In the genomic region with DNA sequence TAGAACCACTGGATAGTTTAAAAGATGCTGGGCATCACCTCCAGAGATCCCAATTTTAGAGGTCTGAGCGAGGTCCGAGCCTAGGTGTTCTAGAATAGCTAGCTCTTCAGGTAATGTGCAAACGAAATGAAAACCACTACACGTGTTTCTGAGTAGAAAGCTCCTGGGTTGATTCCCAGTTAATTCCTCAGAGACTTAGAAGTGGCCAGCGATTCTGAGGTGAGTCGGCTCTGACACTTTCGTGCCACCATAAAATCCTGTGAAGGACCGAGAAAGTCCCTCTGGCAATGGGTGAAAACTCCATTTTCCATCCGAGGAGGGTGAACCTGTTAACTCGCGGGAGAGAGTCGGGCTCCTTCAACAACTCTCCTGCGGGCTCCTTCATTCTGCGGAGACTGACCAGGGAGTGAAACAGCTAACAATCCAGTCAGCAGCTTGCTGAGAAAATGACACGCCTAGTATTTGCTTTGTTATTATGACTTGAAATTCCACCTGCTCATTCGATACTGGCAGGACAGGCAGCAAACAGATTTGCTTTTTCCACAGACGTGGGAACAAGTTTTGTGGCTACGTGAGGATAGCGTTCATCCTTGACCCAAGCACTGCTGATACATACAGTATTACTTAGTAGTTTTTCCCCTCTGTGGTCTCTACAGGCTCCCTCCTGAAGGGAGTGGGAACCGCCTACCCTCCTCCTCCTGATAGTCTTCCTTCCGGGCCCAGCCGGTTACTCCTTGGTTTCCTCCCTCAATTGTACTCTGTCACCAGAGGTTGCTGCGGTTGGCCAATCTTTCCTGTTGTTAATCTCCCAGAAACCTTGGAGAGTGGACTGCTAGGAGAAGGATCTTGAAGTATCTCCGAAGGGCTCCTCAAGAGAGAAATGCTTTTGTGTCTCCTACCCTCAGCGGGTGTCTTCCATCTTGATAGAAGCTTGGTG, we compare ENCODE assay signal across 9 mouse cellular contexts. TPM values are rescaled to one million over a fixed set of nuclear protein-coding genes. Genes with fewer than 3 reads are reported as not detected.
DNase-seq lines count a peak whose midpoint lies in the region; ATAC-seq lines count a peak whose summit lies in the region.
"Had no signal": no experiment of that assay in that cellular context is flagged by ENCODE, and none has a peak within 500 bp of the region (broad histone marks: within the 10 kb centered on the region; RNA-seq: fewer than 3 reads in every experiment).

No protein-coding gene starts in this region.

- no peaks in the 10 kb centered on the region for H3K36me3 ChIP-seq in kidney, embryonic 14.5 days (ENCODE audit: control insufficient read depth, insufficient read depth, low read length)
- no peaks in the 10 kb centered on the region for H3K36me3 ChIP-seq in forebrain, embryonic 13.5 days (ENCODE audit: poor library complexity, severe bottlenecking)
- H3K36me3 ChIP-seq in kidney, embryonic 16.5 days (ENCODE audit: insufficient read depth, low read length) = no peaks in the 10 kb centered on the region

- peak overlapping the region; percentile 61 for H3K4me3 ChIP-seq in kidney, embryonic 14.5 days (ENCODE audit: low read length)
- peak overlapping the region; percentile 49 for H3K4me3 ChIP-seq in forebrain, embryonic 13.5 days
- H3K4me3 ChIP-seq in kidney, embryonic 16.5 days (ENCODE audit: low read length) = peak overlapping the region; percentile 60

- H3K4me2 ChIP-seq in kidney, embryonic 14.5 days (replicated peaks; ENCODE audit: low read depth, low read length) = peak overlapping the region; percentile 88
- peak overlapping the region; percentile 72 for H3K4me2 ChIP-seq in forebrain, embryonic 13.5 days
- peak overlapping the region; percentile 90 for H3K4me2 ChIP-seq in kidney, embryonic 16.5 days (replicated peaks; ENCODE audit: low read depth, low read length)

- no peak overlapping the region for H3K27ac ChIP-seq in kidney, embryonic 14.5 days (ENCODE audit: low read depth, low read length)
- H3K27ac ChIP-seq in forebrain, embryonic 13.5 days = no peak overlapping the region
- H3K27ac ChIP-seq in kidney, embryonic 16.5 days (ENCODE audit: low read length) = peak overlapping the region; percentile 3; the same call in 1 of the 2 replicates

- no peak for DNase-seq in kidney, adult 11 months
- peak; percentile 57 for DNase-seq in lung, postnatal 36 days
- DNase-seq in adrenal gland, adult 2 months = no peak
- no peak for DNase-seq in ovary, postnatal 36 days (ENCODE audit: low spot score)
- DNase-seq in left cerebral cortex, postnatal 14 days (ENCODE audit: low spot score in 2 of 2) = no peak

- H3K4me1 ChIP-seq in kidney, embryonic 14.5 days (ENCODE audit: control insufficient read depth, insufficient read depth, low read length) = peaks cover 12% of the 10 kb centered on the region
- peaks cover 10% of the 10 kb centered on the region; the same call in 1 of the 2 replicates for H3K4me1 ChIP-seq in forebrain, embryonic 13.5 days
- peaks cover 13% of the 10 kb centered on the region for H3K4me1 ChIP-seq in kidney, embryonic 16.5 days (ENCODE audit: insufficient read depth, low read length)

- intact Hi-C loops in left cerebral cortex, postnatal 14 days (cut with DNase I) = no loop called here

- ATAC-seq in kidney, embryonic 14.5 days (ENCODE audit: low FRiP score, low TSS enrichment) = no peak
- ATAC-seq in forebrain, embryonic 13.5 days = no peak
- peak; percentile 68 for ATAC-seq in kidney, embryonic 16.5 days (ENCODE audit: low FRiP score, low TSS enrichment)

- 13% methylated on average over 25 of the region's 25 CpGs for WGBS in kidney, embryonic 14.5 days
- WGBS in forebrain, embryonic 13.5 days = 20% methylated on average over 25 of the region's 25 CpGs
- 13% methylated on average over 25 of the region's 25 CpGs for WGBS in kidney, embryonic 16.5 days

- peak overlapping the region; percentile 61; the same call in 1 of the 2 replicates for H3K9ac ChIP-seq in kidney, embryonic 14.5 days (ENCODE audit: low read depth, low read length)
- H3K9ac ChIP-seq in forebrain, embryonic 13.5 days = peak overlapping the region; percentile 70
- H3K9ac ChIP-seq in kidney, embryonic 16.5 days (replicated peaks; ENCODE audit: low read length) = peak overlapping the region; percentile 74

- peaks cover 3% of the 10 kb centered on the region; the same call in 1 of the 2 replicates for H3K9me3 ChIP-seq in kidney, embryonic 14.5 days (ENCODE audit: control insufficient read depth, low read length)
- no peaks in the 10 kb centered on the region for H3K9me3 ChIP-seq in forebrain, embryonic 13.5 days (replicated peaks)
- H3K9me3 ChIP-seq in kidney, embryonic 16.5 days (ENCODE audit: low read length) = no peaks in the 10 kb centered on the region

- H3K27me3 ChIP-seq in kidney, embryonic 14.5 days (ENCODE audit: control insufficient read depth, insufficient read depth, low read length) = peaks cover 5% of the 10 kb centered on the region; the same call in 1 of the 2 replicates
- peaks cover 13% of the 10 kb centered on the region for H3K27me3 ChIP-seq in forebrain, embryonic 13.5 days
- H3K27me3 ChIP-seq in kidney, embryonic 16.5 days (ENCODE audit: insufficient read depth, low read length) = peaks cover 6% of the 10 kb centered on the region; the same call in 1 of the 2 replicates
- H3K27me3 ChIP-seq: Patski had no signal

RNA-seq across cellular contexts. Expression of a gene that starts 7.5 kb away (rescaled TPM):
- polyA plus RNA-seq in kidney, embryonic 14.5 days (2014; fragmentation: Nextera tagmentation; extraction: Ambion mirVana) = 2.7 and 3.5 TPM in 2 replicates
- polyA plus RNA-seq in forebrain, embryonic 13.5 days (2015; fragmentation: Nextera tagmentation; extraction: Ambion mirVana) = 1.7 and 2.2 TPM in 2 replicates
- 2.5 and 2.6 TPM in 2 replicates for polyA plus RNA-seq in kidney, embryonic 16.5 days (2015; fragmentation: Nextera tagmentation; extraction: Ambion mirVana)
- 1 to 10 TPM in 1 of 2 experiments, under 1 TPM in 1; 0.90 to 1.6 TPM for total RNA-seq in adrenal gland, adult 2 months (2021)
- polyA plus RNA-seq in adrenal gland, adult 2 months (2012; rRNA removed) = 1.7 and 2.8 TPM in 2 replicates
- total RNA-seq in left cerebral cortex, postnatal 14 days (2021) = 1 to 10 TPM in 1 of 2 experiments, under 1 TPM in 1; 0.94 to 1.1 TPM

RNA-seq across cellular contexts. Expression of a gene that starts 16.7 kb away (rescaled TPM):
- 7.9 and 10.8 TPM in 2 replicates for polyA plus RNA-seq in kidney, embryonic 14.5 days (2014; fragmentation: Nextera tagmentation; extraction: Ambion mirVana)
- 7.6 and 7.8 TPM in 2 replicates for polyA plus RNA-seq in forebrain, embryonic 13.5 days (2015; fragmentation: Nextera tagmentation; extraction: Ambion mirVana)
- polyA plus RNA-seq in kidney, embryonic 16.5 days (2015; fragmentation: Nextera tagmentation; extraction: Ambion mirVana) = 14.7 and 16.9 TPM in 2 replicates
- 1 to 10 TPM; 7.3 to 9.6 TPM for total RNA-seq in adrenal gland, adult 2 months (2021)
- 43.2 and 63.5 TPM in 2 replicates for polyA plus RNA-seq in adrenal gland, adult 2 months (2012; rRNA removed)
- 10 to 100 TPM; 28.7 to 47.5 TPM for total RNA-seq in left cerebral cortex, postnatal 14 days (2021)

RNA-seq across cellular contexts. Expression of a gene that starts 19.1 kb away (rescaled TPM):
- 164 and 165 TPM in 2 replicates for polyA plus RNA-seq in kidney, embryonic 14.5 days (2014; fragmentation: Nextera tagmentation; extraction: Ambion mirVana)
- polyA plus RNA-seq in forebrain, embryonic 13.5 days (2015; fragmentation: Nextera tagmentation; extraction: Ambion mirVana) = 304 and 309 TPM in 2 replicates
- 188 and 198 TPM in 2 replicates for polyA plus RNA-seq in kidney, embryonic 16.5 days (2015; fragmentation: Nextera tagmentation; extraction: Ambion mirVana)
- 10 to 100 TPM; 72.2 to 87.7 TPM for total RNA-seq in adrenal gland, adult 2 months (2021)
- polyA plus RNA-seq in adrenal gland, adult 2 months (2012; rRNA removed) = 41.3 and 42.5 TPM in 2 replicates
- 100 to 1,000 TPM; 186 to 274 TPM for total RNA-seq in left cerebral cortex, postnatal 14 days (2021)

RNA-seq across cellular contexts. Expression of a gene that starts 29.6 kb away (rescaled TPM):
- polyA plus RNA-seq in kidney, embryonic 14.5 days (2014; fragmentation: Nextera tagmentation; extraction: Ambion mirVana) = 14.2 and 18.2 TPM in 2 replicates
- 30.8 and 32.8 TPM in 2 replicates for polyA plus RNA-seq in forebrain, embryonic 13.5 days (2015; fragmentation: Nextera tagmentation; extraction: Ambion mirVana)
- polyA plus RNA-seq in kidney, embryonic 16.5 days (2015; fragmentation: Nextera tagmentation; extraction: Ambion mirVana) = 22.4 and 26.0 TPM in 2 replicates
- total RNA-seq in adrenal gland, adult 2 months (2021) = 10 to 100 TPM in 1 of 2 experiments, 1 to 10 TPM in 1; 6.7 to 12.1 TPM
- polyA plus RNA-seq in adrenal gland, adult 2 months (2012; rRNA removed) = 41.6 and 60.3 TPM in 2 replicates
- 10 to 100 TPM; 26.4 to 50.4 TPM for total RNA-seq in left cerebral cortex, postnatal 14 days (2021)

RNA-seq across cellular contexts. Expression of a gene that starts 30.7 kb away (rescaled TPM):
- 1.7 and 1.8 TPM in 2 replicates for polyA plus RNA-seq in kidney, embryonic 14.5 days (2014; fragmentation: Nextera tagmentation; extraction: Ambion mirVana)
- polyA plus RNA-seq in forebrain, embryonic 13.5 days (2015; fragmentation: Nextera tagmentation; extraction: Ambion mirVana) = 31.0 and 34.8 TPM in 2 replicates
- 4.5 and 5.4 TPM in 2 replicates for polyA plus RNA-seq in kidney, embryonic 16.5 days (2015; fragmentation: Nextera tagmentation; extraction: Ambion mirVana)
- 1 to 10 TPM; 7.3 to 7.9 TPM for total RNA-seq in adrenal gland, adult 2 months (2021)
- 13.7 and 18.1 TPM in 2 replicates for polyA plus RNA-seq in adrenal gland, adult 2 months (2012; rRNA removed)
- total RNA-seq in left cerebral cortex, postnatal 14 days (2021) = 100 to 1,000 TPM; 580 to 627 TPM
